Mouse (Mus musculus): ENCODE results near the gene Rita1.

DNA sequence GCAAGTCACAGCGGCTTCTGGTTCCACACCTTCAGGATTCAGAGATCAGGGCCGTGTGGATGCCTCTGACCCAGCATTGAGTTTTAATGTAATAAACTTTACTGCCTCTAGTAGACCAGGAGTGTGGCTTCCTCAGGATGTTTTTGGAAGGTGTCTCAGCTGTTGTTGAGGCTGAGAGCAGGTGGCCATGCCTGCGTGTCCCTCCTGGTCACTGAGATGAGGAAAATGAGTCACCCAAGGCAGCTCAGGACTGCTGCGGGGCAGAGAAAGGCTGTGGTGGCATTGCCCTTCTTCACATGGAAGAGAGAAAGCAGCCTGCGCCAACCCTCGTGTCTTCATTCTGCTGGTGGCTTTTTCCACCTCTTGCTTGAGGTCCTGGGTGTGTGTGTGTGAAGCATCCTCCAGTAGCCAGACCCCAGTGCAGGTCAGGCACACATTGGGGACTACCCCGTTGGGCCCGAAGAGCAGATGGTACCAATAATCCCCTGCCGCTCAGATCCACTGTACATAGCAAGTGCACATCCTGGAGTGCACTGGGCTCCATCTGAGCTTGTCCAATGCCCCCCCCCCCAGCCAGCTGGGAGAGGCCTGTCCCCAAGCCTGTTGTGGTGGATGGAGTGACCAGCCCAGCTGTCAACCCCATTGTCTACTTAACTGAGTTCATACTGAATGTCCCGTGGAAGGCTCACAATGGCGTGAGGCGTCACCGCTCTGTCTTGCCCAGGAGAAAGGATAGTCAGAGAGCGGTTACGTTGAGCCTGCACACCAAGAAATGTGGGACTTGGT is 15.3 kb upstream of the Rita1 start:
- TF ChIP-seq POLR2A (IDR thresholded peaks at IDR 0.05; ENCODE audit: control insufficient read depth in 1 of 2, insufficient read depth in 1 of 2, low read depth in 1 of 2, low read length in 2 of 2, poor library complexity in 1 of 2): no peak; a peak in 1 of 4 replicates
- no peak for TF ChIP-seq MAZ (IDR thresholded peaks at IDR 0.05; ENCODE audit: low read depth, low read length)
- TF ChIP-seq RCOR1 (IDR thresholded peaks at IDR 0.05; ENCODE audit: low read depth, low read length): no peak
- no peak for TF ChIP-seq CTCF (IDR thresholded peaks at IDR 0.05 in 2 of 3, conservative IDR thresholded peaks at IDR 0.05 in 1 of 3; ENCODE audit: control insufficient read depth in 1 of 3, insufficient read depth in 1 of 3, low read depth in 2 of 3, low read length in 3 of 3, poor library complexity in 1 of 3, severe bottlenecking in 1 of 3)
- no peak for TF ChIP-seq EP300 (IDR thresholded peaks at IDR 0.05; ENCODE audit: low read depth in 1 of 2, low read length in 2 of 2)
- no peak for TF ChIP-seq E2F4 (IDR thresholded peaks at IDR 0.05; ENCODE audit: borderline replicate concordance, low read depth, low read length)
- TF ChIP-seq JUND (IDR thresholded peaks at IDR 0.05; ENCODE audit: low read depth, low read length): no peak
- no peak for TF ChIP-seq USF1 (IDR thresholded peaks at IDR 0.05; ENCODE audit: low read depth, low read length)
- no peak for TF ChIP-seq TAL1 (IDR thresholded peaks at IDR 0.05; ENCODE audit: low read length)
- TF ChIP-seq CHD2 (IDR thresholded peaks at IDR 0.05; ENCODE audit: low read length): no peak
- TF ChIP-seq MAX (IDR thresholded peaks at IDR 0.05; ENCODE audit: low read length): no peak
